Mouse (Mus musculus) liver, embryonic 11.5 days (tissue): ENCODE results near the gene Fam163b. TPM values are rescaled to one million over a fixed set of nuclear protein-coding genes. Genes with fewer than 3 reads are reported as not detected.
A peak's percentile ranks its signal among the peaks of the same experiment; 100 is the strongest.

Source experiments
- ATAC-seq: fragments of 200-750 bp; cut with Nextera tagmentation; replicated peaks from 2 replicates; pipeline ENCODE4 v1.8.0; 2017; ENCODE audit warnings: moderate number of reproducible peaks, mild to moderate bottlenecking, moderate TSS enrichment, moderate library complexity; ENCODE audit not compliant: low FRiP score
- DNase-seq: peaks from one replicate; pipeline ENCODE4 v3.0.0-alpha.2; 2017; ENCODE audit warnings: low spot score
- H3K27ac ChIP-seq: fragments of 300-500 bp; sonication (generic); 2 replicates; pipeline ENCODE4 v1.5.1; 2014; ENCODE audit warnings: mild to moderate bottlenecking, low read depth, low read length, control low read depth
- H3K27me3 ChIP-seq: fragments of 300-500 bp; sonication (generic); replicated peaks from 2 replicates; pipeline ENCODE4 v1.6.1; 2014; ENCODE audit warnings: low read length, mixed read lengths; ENCODE audit not compliant: control insufficient read depth, insufficient read depth
- H3K36me3 ChIP-seq: fragments of 300-500 bp; sonication (generic); 2 replicates; pipeline ENCODE4 v1.6.1; 2014; ENCODE audit warnings: mild to moderate bottlenecking, low read length, moderate library complexity, mixed read lengths; ENCODE audit not compliant: control insufficient read depth, insufficient read depth
- H3K4me1 ChIP-seq: fragments of 300-500 bp; sonication (generic); replicated peaks from 2 replicates; pipeline ENCODE4 v1.6.1; 2014; ENCODE audit warnings: low read length, mixed read lengths; ENCODE audit not compliant: control insufficient read depth, insufficient read depth
- H3K4me2 ChIP-seq: fragments of 300-500 bp; sonication (generic); 2 replicates; pipeline ENCODE4 v1.6.1; 2014; ENCODE audit warnings: mild to moderate bottlenecking, control low read depth, moderate library complexity
- H3K4me3 ChIP-seq: fragments of 300-500 bp; sonication (generic); 2 replicates; pipeline ENCODE4 v1.5.1; 2014; ENCODE audit warnings: low read depth, low read length, control low read depth
- H3K9ac ChIP-seq: fragments of 300-500 bp; sonication (generic); 2 replicates; pipeline ENCODE4 v1.6.1; 2014; ENCODE audit warnings: low read depth, low read length, control low read depth
- H3K9me3 ChIP-seq: fragments of 300-500 bp; sonication (generic); 2 replicates; pipeline ENCODE4 v1.6.1; 2016; ENCODE audit warnings: low read length, inconsistent platforms, mixed read lengths; ENCODE audit not compliant: control insufficient read depth
- WGBS: fragments of 180-500 bp; shearing (Covaris S2); extraction: QIAGEN DNeasy Blood & Tissue Kit; methylation state at CpG from one replicate; pipeline ENCODE4 v1.1.7; 2014; 5-methylcytosine and 5-hydroxymethylcytosine counted together
- polyA plus RNA-seq: library from polyadenylated mRNA; unstranded; fragments of >200 nt; fragmentation: Nextera tagmentation; extraction: Ambion mirVana; gene quantifications from 2 replicates; pipeline ENCODE4 v1.2.1, GENCODE M21; 2014

Fam163b gene
- polyA plus RNA-seq, 1 experiment from 2014 or later = 0.14 TPM

DNA sequence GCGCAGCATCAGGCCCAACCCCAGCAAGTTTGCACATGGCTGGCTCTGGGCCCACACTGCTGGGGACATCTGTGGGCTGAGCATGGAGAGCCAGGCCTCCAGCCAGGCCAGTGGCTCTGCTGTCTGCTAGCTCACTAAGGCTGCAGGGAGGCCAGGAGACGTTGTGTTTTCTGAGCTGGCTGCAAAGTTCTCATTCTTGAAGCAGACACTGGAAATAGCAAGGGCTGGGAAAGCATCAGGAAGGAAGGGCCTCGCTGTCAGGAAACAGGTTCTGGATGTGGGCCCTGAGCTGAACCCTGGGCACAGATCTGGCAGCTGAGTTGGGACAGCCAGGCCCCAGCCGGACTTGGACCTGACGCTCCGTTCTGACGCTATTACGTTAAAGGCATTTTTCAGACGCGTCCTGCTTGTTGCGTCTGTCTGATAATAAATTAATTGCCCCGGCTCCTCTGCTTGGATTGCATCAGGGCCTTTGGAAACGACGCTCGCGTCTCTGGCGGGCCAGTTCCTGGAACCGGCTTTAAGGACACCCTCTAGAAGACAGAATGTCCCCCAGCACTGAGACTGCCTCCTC, 54.1 kb downstream of the Fam163b start:
- ATAC-seq = no peak

DNA sequence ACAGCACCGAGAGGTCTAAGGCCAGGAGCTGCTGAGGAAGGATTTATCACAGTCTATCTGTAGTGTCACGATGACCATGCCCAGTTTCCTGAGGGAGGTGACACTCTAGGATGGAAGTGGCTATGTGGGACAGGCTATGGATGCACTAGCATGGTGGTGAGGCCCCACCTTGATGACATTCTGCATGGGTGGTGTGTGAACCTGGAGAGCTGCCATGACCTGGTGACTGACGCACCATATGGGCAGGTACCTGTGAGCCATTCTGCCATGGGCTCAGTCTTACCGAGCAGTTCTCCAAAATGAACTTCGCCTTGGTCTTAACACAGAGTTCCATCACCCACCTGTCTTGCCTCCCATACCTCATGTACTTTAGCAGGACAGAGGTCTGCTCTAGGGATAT, 54.7 kb downstream of the Fam163b start:
- no peak overlapping the region for H3K4me3 ChIP-seq
- ATAC-seq (no peak), DNase-seq (no peak)
- no peak overlapping the region for H3K9ac ChIP-seq
- no peaks in the 10 kb centered on the region for H3K4me1 ChIP-seq
- H3K27ac ChIP-seq = no peak overlapping the region
- H3K9me3 ChIP-seq = no peaks in the 10 kb centered on the region
- no peak overlapping the region for H3K4me2 ChIP-seq
- H3K36me3 ChIP-seq = no peaks in the 10 kb centered on the region
- WGBS = 80% methylated on average over 5 of the region's 5 CpGs
- no peaks in the 10 kb centered on the region for H3K27me3 ChIP-seq

More for the DNA sequence above, 54.1 kb downstream of the Fam163b start:
- no peak overlapping the region for H3K4me3 ChIP-seq
- no peaks in the 10 kb centered on the region for H3K36me3 ChIP-seq
- DNase-seq = no peak
- no peak overlapping the region for H3K4me2 ChIP-seq
- no peaks in the 10 kb centered on the region for H3K27me3 ChIP-seq
- no peaks in the 10 kb centered on the region for H3K4me1 ChIP-seq
- no peak overlapping the region for H3K27ac ChIP-seq
- no peaks in the 10 kb centered on the region for H3K9me3 ChIP-seq
- WGBS = 59% methylated on average over 18 of the region's 18 CpGs
- no peak overlapping the region for H3K9ac ChIP-seq

DNA sequence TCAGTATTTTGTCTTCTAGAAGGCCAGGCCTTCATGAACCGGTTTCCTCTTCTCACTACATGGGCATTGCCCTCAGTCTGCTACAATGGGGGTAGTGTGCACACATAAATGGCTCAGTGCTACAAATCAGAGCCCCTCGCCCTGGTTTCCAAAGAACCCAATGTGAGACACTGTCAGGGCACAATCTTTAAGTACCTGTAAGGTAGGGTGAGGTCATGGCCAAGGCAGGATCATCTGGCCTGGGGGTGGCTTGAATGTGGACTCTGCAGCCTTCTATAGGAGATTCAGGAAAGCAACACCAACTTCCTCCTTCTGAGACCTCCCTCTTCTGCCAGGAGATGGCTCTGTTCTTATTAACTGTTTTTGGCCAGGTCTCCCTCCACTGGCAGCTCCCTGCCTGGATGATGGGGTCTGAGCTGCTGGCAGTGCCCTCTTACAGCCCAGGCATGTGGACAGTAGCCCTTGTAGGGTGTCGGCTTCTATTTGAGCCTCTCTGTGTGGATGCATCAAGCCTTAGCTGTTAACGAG, 55.7 kb downstream of the Fam163b start:
- Histone ChIP-seq H3K4me2 (no peak overlapping the region), H3K9ac (no peak overlapping the region), H3K9me3 (no peaks in the 10 kb centered on the region), H3K4me3 (no peak overlapping the region), H3K27ac (no peak overlapping the region), H3K36me3 (no peaks in the 10 kb centered on the region), H3K27me3 (no peaks in the 10 kb centered on the region), H3K4me1 (no peaks in the 10 kb centered on the region)
- no peak for ATAC-seq
- no peak for DNase-seq
- WGBS = 71% methylated on average over 4 of the region's 4 CpGs

DNA sequence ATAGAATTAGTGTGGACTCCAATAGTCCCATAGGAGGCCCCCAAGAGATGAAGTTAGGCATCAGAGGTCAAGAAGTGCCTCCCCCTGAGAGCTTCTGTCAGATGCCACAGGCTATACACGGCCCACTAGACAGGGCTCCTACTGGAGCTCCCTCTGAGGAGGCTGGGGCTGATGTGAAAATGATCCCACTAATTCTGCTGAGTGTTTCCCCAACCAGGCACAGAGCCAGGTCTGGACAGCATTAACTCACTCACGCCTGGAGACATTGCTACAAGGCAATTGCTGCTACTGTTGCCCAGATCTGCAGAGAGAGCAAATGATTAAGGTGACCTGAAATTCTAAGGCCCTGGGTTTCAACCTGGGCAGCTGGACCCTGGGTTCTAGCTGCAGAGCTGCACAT, 56.5 kb downstream of the Fam163b start:
- no peak overlapping the region for H3K4me3 ChIP-seq
- no peak overlapping the region for H3K27ac ChIP-seq
- H3K4me1 ChIP-seq = no peaks in the 10 kb centered on the region
- WGBS = 53% methylated on average over 2 of the region's 2 CpGs
- H3K9me3 ChIP-seq = no peaks in the 10 kb centered on the region
- ATAC-seq = no peak
- H3K36me3 ChIP-seq = no peaks in the 10 kb centered on the region
- no peaks in the 10 kb centered on the region for H3K27me3 ChIP-seq
- no peak for DNase-seq
- no peak overlapping the region for H3K9ac ChIP-seq
- H3K4me2 ChIP-seq = no peak overlapping the region

DNA sequence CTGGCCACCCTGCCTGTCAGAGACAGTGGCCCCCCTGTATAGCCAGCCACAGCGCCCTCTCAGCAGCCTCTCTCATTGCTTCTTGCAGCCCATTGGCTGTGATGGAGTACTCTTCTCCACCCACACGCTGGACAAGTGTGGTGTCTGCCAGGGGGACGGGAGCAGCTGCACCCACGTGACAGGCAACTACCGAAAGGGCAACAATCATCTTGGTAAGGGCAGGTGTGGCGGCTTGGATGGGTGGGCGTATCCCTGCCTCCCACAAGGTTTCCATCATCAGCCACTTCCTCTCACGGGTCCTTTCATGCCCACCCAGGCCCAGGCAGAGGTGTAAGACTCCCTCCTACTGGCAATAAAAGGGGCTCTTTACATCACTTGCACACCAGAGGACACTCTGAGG, 57.3 kb downstream of the Fam163b start:
- no peak for ATAC-seq
- H3K27ac ChIP-seq = no peak overlapping the region
- 54% methylated on average over 8 of the region's 8 CpGs for WGBS

DNA sequence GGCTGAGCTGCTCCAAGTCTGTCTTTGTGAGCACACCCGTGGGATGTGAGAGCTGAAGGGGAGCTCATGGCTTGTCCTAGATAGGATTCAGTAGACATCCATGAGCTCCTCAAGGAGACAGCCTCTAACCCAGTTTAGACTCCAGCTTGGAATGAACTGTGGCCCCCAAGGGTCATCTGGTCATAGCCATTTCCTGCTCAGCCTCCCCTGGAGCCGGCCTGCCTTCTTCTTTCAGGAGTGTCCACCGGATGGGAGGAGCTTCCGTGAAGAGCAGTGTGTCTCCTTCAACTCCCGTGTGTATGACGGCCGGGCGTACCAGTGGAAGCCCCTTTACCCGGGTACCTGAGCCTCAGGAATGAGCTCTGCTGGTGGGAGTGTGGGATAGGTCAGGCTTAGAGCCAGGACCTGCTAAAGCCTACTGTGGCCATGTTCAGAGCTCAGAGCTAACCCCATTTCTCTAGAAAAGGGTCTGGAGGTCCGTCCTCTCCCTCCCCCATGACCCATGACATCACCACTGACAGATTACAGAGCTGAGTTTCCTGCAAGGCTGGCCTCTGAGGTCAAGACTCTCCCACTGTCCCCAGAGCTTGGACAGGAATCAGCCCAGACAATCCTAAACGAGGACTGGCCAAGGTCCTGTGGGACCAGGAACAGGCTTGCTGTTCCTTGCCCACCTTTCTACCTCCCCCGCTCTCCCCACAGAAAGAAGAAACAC, 58.4 kb downstream of the Fam163b start:
- H3K27ac ChIP-seq = no peak overlapping the region
- peaks cover 7% of the 10 kb centered on the region for H3K4me1 ChIP-seq
- no peak overlapping the region for H3K4me2 ChIP-seq

More for the DNA sequence above, 57.3 kb downstream of the Fam163b start:
- Histone ChIP-seq H3K4me2 (no peak overlapping the region), H3K36me3 (no peaks in the 10 kb centered on the region), H3K9me3 (no peaks in the 10 kb centered on the region), H3K9ac (no peak overlapping the region), H3K27me3 (0 out of 2 replicates have a peak, but pooled peaks cover under 1% of the 10 kb centered on the region), H3K4me1 (no peaks in the 10 kb centered on the region), H3K4me3 (no peak overlapping the region)
- no peak for DNase-seq

DNA sequence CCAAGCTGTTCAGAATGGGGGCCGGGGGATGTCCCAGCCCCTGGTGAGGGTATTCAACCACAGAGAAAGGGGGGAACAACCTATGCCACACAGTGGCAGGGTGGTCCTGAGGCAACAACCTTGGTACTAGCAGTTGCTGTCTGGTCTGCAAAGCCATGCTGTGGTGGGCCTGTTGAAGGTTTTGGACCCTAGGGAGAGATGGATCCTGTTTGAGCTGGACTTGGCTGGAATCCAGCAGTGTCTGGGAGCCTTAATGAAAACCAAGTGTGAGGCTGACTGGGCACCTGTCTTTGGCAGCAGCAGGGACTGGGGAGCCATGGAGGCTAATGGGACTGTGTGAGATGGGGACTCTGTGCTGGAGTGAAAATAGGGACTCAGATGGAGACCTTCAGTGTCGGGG, 62.6 kb downstream of the Fam163b start:
- Histone ChIP-seq H3K9me3 (no peaks in the 10 kb centered on the region), H3K9ac (no peak overlapping the region), H3K4me3 (no peak overlapping the region), H3K27ac (no peak overlapping the region), H3K27me3 (peaks cover 11% of the 10 kb centered on the region; the same call in 1 of the 2 replicates), H3K36me3 (no peaks in the 10 kb centered on the region), H3K4me1 (peaks cover 8% of the 10 kb centered on the region), H3K4me2 (peak overlapping the region; percentile 34; the same call in 1 of the 2 replicates)
- 87% methylated on average over 2 of the region's 2 CpGs for WGBS
- ATAC-seq (no peak), DNase-seq (no peak)

More for the DNA sequence above, 58.4 kb downstream of the Fam163b start:
- WGBS = 61% methylated on average over 12 of the region's 12 CpGs
- no peaks in the 10 kb centered on the region for H3K9me3 ChIP-seq
- H3K27me3 ChIP-seq = peaks cover 11% of the 10 kb centered on the region; the same call in 1 of the 2 replicates
- no peak overlapping the region for H3K9ac ChIP-seq
- DNase-seq (no peak), ATAC-seq (no peak)
- H3K36me3 ChIP-seq = no peaks in the 10 kb centered on the region
- no peak overlapping the region for H3K4me3 ChIP-seq

DNA sequence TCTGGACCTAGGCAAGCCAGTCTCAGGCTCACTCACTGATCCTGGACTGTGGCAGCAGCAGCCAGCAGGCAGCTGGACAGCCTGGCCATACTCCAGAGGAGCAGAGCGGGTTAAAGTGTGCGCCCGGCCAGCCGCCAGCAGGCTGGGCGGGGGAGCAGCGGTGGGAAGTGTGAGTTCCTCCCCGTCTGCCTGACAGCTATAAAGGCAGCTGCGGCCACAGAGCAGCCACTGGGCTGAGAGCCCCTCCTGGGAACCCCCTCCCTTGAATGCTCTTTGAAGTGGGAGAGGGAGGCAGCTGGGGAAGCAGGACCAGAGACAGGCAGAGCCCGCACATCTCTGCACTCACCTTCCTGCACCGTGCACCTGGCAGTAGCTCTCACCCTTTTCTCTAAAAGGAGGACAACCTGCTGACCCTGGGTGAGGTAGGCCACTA, 63.1 kb downstream of the Fam163b start, which contains the start of gene Adamtsl2:
TSS of gene Adamtsl2 (plus strand) at position 228 of the 433 bp plus-strand sequence.
- H3K9ac ChIP-seq = no peak within 1 kb of the TSS
- 2% methylated on average over 10 of the region's 10 CpGs for WGBS
- DNase-seq (no peak), ATAC-seq (no peak; the same call in 1 of the 2 replicates)
- peaks cover 8% of the 10 kb centered on the region for H3K4me1 ChIP-seq
- H3K27ac ChIP-seq = no peak within 1 kb of the TSS
- no peak within 1 kb of the TSS for H3K4me3 ChIP-seq
- H3K27me3 ChIP-seq = peaks cover 11% of the 10 kb centered on the region; the same call in 1 of the 2 replicates
- H3K4me2 ChIP-seq = peak within 1 kb of the TSS; percentile 34
- no peaks in the 10 kb centered on the region for H3K9me3 ChIP-seq
- no peaks in the 10 kb centered on the region for H3K36me3 ChIP-seq
